Mouse (Mus musculus) spleen, postnatal 36 days (tissue): ENCODE measurements around the gene Cnpy3.
A peak's percentile ranks its signal among the peaks of the same experiment; 100 is the strongest.
"Not testable (repeated sequence)": the region's sequence is repeated elsewhere in the genome, so short reads cannot be mapped to it uniquely, and the experiment has no call there.

Experiments
- DNase-seq, 2 experiments: peaks; one replicate each; pipeline ENCODE4 v3.0.0; 2022; ENCODE audit warnings: low spot score in 2 of 2, mixed read lengths in 1 of 2

Cnpy3 gene

DNA sequence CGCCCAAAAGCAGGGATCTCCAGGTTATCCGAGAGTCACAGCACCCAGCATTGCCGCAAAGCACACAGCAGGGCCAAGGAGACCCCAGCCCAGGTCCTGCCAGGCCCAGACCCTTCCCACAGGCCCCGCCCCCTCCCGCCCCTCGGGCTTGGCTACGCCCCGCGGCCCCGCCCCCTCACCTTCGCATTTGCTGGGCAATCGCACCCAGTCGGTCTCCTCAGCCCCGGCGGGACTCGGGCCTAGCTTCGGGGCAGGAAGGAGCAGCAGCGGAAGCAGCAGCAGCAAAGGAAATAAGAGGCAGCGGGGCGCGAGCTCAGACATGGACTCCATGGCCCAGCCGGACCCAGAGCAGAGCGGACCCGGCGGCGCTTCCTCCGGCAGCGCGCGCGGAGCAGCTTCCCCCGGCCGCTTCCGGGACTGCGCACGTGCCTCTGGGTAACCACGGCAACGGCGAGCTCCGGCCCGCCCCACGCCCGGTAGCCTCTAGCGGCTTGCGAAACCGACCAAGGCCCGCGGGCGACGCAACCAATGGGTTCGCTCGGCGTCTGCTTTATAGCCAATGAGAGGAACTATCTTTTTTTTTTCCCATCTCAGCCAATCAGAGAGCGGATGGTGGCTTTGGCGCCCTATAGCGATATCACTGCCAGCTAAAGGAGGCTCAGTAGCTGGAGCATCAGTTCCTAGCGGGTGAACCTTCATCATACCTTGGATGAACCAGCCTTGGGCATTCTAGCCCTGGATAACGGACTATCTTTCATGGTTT lies at the start of gene Cnpy3:
Gene Cnpy3, minus strand, starts transcription at position 421 of the 763 bp plus-strand sequence.
- DNase-seq = peak; percentile 98

DNA sequence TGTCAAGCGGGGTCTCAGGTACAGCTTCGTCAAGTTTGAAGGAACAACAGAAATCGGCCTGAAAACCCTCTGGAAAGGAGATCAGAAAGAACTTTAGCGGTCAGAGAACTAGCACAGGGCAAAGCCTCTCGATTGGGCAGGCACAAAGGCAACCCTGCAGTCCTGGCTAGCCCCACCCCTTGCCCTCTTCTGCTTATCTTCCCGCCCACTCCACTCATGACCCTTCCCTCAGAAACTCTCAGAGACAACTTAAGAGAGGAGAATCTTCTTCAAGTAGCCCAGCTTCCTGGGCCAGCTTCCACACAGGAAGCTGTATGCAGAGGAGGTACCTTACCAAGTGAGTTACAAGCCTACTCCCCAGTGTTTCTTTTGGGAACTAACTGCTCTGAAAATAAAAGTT lies 49.7 kb upstream of the Cnpy3 start:
- DNase-seq = no peak

DNA sequence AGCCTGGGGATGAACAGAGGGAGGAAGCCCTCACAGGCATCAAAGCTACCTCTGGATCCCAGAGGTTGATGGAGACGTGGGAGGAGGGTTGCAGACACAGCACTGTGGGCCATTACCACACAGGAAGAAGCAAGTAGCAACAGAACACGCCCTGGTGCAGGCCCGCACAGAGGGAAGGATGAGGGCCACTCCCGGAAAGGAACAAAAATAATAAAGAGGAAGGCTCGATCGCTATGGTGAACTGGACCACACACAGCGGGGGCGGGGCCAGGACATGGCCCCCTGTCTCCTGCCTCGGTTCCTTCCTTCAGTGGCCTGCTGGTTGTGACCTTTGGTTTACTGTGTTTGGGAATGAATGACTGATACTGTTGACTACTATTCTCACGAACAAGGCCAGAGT lies 47.7 kb upstream of the Cnpy3 start:
- no peak for DNase-seq

DNA sequence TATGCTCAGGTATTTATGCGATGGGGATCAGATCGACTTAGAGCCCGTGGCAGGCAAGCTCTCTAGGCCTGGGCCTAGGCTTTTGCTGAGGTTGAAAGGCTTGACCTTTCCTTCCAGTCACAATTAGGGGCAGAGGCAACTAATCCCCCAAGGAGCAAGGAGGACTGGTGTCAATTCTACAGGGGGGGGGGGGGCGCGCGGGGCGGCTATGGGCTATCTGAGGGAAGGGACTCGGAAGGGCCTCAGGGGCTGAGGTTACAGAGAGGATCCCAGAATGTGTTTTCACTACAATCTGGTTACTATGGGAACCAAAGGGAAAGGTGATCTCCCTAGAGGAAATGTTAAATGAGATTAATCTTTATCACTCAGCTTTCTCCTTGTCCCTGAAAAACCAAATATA lies 45.4 kb upstream of the Cnpy3 start:
- DNase-seq = no peak

GRCm38 (mm10) chr17:46796743-46797142 lies 44.7 kb upstream of the Cnpy3 start:
- no peak for DNase-seq

DNA sequence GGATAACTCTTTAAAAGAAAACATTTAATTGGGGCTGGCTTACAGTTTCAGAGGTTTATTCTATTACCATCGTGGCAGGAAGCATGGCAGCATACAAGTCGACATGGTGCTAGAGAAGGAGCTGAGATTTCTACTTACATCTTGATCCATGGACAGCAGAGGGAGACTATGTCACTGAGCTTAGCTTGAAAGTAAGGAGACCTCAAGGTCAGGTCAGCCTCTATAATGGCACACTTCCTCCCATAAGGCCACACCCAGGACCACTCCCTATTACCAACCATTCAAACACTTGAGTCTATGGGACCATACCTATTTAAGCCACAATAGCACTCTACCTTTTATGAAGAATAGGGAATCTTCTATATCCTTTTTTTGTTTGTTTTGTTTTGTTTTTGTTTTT lies 40.9 kb upstream of the Cnpy3 start:
- no peak for DNase-seq

GRCm38 (mm10) chr17:46787974-46788373 lies 36.0 kb upstream of the Cnpy3 start:
- not testable (repeated sequence) for DNase-seq

- no peak for DNase-seq
These were observed 34.9 kb upstream of the Cnpy3 start for GRCm38 (mm10) chr17:46786952-46787351.

- no peak for DNase-seq
These were observed 31.2 kb upstream of the Cnpy3 start for GRCm38 (mm10) chr17:46783222-46783565.

- peak; percentile 90 to 92 for DNase-seq
These were observed 30.6 kb upstream of the Cnpy3 start, which contains the start of gene Rpl7l1 for GRCm38 (mm10) chr17:46782341-46783221. Gene Rpl7l1 (minus strand): TSS chr17:46782672.

GRCm38 (mm10) chr17:46781876-46782275 lies 29.9 kb upstream of the Cnpy3 start:
- DNase-seq = no peak

GRCm38 (mm10) chr17:46776087-46776486 lies 24.1 kb upstream of the Cnpy3 start:
- DNase-seq = no peak

GRCm38 (mm10) chr17:46775070-46775469 lies 23.1 kb upstream of the Cnpy3 start:
- no peak for DNase-seq

- DNase-seq = no peak
These were observed 22.1 kb upstream of the Cnpy3 start for GRCm38 (mm10) chr17:46774131-46774472.

GRCm38 (mm10) chr17:46773278-46774130 lies 21.5 kb upstream of the Cnpy3 start:
- no peak for DNase-seq

- DNase-seq = peak; percentile 80 to 83
These were observed 20.6 kb upstream of the Cnpy3 start, which contains the start of gene 2310039H08Rik for GRCm38 (mm10) chr17:46772404-46773277. Gene 2310039H08Rik (plus strand): TSS chr17:46772635.

GRCm38 (mm10) chr17:46772038-46772403 lies 20.0 kb upstream of the Cnpy3 start:
- no peak for DNase-seq

DNA sequence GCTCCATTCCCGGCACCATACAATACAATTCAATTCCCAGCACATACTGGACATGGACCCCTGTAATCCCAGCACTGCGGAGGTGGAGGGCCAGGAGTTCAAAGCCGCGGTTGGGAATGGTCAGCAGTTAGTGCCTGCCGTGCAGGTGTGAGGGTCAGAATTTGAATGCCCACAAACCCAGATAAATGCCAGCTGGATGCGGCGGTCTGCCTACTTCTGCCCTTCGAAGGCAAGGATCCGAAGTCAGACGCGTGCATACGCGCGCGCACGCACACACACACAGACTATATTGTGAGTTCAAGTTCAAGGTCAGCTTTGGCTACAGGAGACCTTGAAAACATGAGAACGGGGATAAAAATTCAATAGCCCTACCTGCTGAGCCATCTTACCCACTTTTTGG lies 19.6 kb upstream of the Cnpy3 start:
- no peak for DNase-seq

- DNase-seq = no peak
These were observed 19.0 kb upstream of the Cnpy3 start for GRCm38 (mm10) chr17:46771025-46771424.

DNA sequence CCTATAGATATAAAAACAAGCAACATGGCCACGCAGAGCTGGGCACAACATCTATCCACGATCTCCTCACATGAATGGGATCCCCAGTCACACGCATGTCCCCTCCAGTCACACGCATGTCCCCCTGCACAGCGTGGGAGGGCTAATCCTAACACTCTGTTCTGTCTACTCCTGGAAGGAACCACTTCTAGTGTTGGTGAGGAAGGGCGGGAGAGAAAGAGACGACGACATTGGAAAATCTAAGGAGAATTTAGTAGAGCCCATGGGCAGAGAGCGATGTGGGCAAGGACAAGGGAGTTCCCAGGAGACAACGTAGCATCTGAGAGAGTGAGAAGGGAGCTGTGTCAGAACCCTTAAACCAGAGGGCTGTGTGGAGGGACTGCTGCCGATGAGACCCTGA lies 18.5 kb upstream of the Cnpy3 start:
- no peak for DNase-seq

GRCm38 (mm10) chr17:46767868-46768267 lies 15.9 kb upstream of the Cnpy3 start:
- no peak for DNase-seq
